Mouse (Mus musculus) right cerebral cortex, adult 2 months (tissue): ENCODE measurements around the gene Gbgt1.

ENCODE experiments used
- DNase-seq, 2 experiments: peaks; one replicate each; pipeline ENCODE4 v3.0.0; 2021 to 2022; ENCODE audit warnings: low spot score in 2 of 2

The Gbgt1 gene

DNA sequence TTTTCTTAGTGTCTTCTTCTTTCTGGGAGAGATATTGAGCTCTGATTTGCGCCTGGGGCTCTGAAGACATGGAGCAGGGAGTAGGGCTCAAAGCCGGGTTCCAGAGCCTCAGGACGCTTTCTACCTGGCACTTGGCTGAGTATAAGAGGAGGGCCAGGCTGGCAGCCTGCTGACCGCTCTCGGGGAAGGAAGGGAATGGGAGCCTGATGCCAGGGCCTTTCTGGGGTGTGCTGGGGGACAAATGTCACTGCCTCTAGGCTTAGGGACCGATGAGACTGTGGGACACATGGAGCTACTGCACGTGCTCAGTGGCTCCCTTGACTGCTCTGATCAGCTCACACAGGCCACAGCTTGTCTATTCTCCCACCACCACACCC lies 31.7 kb downstream of the Gbgt1 start:
- DNase-seq = no peak

DNA sequence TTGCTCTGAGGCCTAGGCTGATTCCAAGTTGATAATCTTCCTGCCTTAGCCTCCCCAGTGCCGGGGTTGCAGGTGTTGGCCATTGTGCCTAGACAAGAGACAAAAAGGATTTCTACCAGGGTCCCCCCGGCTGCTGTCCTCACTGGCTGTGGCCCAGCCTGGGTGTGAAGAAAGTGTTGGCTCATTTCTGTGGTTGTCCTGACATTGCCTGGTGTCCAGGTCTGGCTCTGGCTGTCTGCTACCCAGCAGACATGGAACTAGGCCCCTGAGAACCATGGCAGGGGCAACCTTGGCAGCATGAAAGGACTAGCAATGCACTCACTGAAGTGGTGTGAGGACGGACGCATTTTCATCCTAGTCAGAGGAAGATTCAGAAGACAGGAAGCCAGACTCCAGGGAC lies 33.2 kb downstream of the Gbgt1 start:
- DNase-seq = no peak

DNA sequence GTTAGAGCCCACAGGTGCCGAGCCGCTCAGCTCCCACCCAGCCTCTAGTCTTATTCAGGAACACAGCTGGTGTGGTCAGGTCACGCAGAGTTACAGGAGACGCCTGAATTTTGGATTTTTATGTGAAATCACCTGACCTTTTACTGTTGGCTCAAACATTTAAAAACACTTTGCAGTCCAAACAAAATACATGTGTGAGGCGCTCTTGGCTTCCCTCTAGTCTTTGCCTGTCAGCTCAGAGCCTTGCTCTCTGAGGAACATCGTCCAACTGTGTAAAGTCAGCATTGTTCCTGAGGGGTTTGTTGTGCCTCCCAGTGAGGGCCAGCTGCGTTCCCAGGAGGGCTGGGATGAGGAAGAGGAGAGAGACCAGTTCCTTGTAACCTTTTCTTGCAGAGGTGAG lies 33.6 kb downstream of the Gbgt1 start:
- no peak for DNase-seq

DNA sequence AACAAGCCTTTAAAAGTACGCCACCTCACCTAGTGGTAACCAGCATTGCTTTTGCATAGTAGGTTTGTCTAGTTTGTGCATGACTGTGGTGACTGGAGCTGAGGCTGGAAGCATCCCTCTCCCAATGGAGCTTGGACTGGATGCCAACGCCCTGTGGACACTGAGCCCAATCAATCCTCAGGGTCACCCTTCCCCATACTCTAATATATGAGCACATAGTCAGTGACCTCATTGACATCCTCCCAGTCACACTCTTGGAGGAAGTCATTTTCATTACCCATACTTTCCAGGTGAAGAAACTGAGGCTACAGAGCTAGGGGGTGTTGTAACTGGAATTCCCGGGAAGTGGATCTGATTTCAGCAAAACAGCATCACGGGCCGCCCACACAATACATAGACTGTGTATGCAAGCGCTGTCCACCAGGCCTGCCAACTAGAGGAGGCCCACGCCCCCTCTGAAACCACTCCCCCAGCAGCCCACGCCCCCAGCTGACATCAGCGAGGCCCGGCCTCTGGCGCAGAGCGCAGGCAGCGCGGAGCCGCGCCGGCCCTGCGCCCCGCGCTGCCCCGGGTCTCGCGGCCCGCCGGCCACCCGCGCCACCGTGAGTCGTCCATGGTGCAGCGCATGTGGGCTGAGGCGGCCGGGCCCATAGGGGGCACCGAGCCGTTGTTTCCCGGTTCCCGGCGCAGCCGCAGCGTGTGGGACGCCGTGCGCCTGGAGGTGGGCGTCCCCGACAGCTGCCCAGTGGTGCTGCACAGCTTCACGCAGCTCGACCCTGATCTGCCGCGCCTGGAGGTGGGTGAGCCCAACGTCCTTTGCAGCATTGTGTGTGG lies 36.5 kb downstream of the Gbgt1 start:
- peak; percentile 87 to 90 for DNase-seq

DNA sequence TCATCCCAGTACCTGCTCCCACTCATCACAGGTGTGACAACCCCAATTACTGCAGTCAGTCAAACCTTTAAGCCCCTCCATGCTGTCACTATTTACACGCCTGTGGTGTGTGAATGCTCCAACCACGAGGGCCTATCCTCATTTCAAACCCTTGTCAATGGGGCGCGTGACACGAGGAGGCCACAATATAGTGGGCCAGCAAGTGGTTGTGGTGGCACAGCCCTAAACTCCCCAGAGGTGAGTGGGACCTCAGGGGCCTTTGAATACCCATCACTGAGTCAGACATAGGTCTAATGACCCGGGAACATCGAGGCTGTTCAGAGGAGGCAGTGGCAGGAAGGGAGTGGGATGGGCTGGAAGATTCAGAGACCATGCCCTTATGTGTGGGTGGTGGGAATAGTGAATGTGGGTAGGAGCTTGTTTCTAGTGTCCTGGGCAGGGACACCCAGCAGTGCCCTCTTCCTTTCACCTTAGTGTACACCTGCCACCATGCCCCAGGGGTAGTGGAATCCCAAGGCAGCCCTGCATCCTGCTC lies 37.3 kb downstream of the Gbgt1 start:
- DNase-seq = no peak

DNA sequence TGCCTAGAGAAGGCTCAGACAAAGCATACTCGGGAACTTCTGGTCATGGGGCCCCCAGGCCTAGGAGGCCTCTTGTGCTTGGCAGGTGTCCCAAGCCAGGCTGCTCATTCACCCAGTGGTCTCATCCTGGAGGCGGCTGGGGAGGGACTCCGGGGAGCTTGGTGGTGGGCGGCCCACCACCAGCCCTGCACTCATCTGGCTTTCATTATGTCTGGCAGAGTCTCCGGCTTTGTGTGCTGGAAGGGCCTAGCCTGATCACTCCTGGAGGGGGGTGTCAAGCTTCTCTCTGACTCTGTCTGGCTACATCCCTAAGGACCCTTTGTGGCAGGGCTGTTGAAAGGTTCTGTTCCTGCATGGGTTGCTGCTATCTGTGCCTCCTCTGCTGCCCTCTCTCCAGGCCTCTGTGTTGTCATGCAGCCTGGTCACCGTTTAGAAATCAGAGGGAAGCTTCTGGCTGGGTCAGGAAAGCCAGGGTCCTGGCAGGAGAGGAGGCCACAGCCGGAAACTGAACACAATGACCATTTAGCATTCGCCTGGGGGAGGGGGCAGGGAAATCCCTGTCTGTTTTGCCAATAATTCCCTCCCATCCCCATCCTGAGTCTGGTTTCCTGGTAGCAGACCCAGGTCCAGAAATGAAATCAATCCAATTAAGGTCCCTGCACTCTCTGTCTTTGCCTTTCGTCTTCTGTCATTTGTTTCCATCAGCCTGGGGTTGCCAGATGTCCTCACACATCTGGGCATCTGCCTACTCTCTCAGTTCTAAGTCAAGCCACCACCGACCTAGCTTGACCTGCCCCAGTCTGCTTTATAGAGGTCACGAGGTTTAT lies 38.0 kb downstream of the Gbgt1 start:
- peak in 1 of 2 experiments; percentile 47 for DNase-seq

DNA sequence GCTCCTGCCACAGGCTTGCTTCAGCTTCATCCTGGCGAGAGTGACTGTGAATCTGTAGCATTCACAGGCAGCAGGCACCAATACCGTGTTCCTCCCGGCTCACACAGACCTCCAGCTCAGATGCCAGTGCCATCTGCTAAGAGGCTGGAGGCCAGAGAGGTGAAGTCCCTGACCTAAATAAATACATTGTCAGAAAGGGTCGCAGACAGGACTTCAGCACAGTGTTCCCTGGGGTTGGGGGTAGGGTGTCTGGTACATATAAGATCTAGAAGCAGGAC lies 38.5 kb downstream of the Gbgt1 start:
- DNase-seq = peak in 1 of 2 experiments; percentile 34

DNA sequence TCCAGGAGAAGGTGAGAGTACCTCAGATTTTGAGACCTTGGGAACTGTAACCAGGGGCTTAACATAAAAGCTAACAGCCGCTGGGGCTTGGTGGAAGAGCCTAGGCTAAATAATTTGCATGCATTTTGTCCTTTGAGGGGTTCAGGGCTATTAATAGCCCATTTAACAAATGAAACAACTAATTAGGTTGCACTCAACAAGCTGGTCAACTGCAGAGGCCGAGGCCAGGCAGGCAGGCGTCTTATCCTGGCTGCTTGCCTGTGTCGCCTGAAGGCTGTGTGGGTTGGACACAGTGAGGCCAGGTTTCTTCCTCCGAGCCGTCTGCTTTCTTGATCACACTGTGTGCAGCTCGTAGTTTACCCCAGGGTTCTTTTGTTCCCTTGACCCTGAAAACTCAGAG lies 39.0 kb downstream of the Gbgt1 start:
- peak in 1 of 2 experiments; percentile 69 for DNase-seq

DNA sequence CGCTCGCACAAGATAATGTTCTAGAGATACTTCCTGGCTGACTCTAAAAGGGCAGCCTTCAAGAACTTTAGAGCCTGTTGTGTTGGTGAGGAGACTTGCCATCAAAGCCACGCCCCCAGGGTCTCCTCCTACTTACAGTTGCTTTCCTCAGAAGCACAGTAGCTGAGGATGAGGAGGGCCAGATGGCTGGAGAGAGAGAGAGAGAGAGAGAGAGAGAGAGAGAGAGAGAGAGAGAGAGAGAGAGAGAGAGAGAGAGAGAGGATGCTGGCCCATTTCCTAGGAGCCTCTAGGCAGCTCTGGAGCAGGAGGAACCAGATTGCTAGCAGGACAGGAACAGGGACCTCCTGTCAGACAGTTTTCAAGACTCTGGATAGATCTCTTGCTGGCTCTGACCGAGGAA lies 39.5 kb downstream of the Gbgt1 start:
- DNase-seq = peak in 1 of 2 experiments; percentile 25

DNA sequence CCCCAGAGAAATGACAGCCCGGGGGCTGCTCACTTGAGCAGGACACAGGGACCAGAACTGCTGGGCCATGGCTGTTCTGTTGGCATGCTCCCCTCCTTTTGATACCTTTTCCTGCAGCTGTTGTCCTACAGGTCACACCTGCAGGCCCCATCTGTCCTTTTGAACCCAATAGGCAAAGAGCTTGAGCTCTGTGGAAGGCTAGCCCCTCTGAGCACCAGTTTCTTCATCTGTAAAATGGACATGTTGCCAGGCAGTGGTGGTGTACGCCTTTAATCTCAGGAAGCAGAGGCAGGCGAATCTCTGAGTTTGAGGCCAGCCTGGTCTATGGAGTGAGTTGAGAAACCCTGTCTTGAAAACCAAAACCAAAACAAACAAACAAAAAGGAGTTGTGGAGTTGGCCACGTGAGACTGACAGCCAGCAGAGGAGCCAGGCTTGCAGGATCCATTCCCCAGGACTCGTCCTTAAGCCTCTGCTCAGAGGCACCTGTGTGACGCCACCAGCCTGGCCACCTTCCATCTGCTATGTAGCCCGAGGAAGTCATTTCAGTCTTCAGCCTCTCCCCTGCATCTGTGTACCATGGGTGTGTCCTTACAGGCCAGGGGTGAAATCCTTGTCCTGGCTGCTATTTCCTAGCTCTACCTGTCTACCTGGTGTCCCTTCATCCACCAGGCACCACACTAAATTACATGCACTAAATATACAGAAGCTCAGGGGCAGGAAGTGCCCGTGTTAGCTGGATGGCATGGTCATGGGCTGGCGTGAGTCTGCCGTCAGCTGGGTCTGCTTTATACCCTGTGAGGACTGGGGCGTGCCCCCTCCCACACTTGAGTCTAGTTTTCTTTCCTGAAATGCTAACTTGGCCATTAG lies 40.3 kb downstream of the Gbgt1 start:
- DNase-seq = no peak

DNA sequence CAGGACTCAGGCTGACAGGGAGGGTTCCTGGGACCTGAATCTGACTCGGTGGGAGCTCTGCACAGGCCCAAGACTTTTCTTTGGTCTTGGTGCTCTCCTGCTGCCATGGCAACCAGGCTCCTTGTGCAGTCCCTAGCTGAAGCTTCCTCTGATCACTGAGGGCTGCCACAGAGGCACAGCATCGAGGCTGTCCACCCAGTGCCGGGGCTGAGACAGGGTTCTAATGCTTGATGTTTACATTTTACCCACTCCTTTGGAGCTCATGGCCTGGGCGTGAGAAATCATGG lies 40.9 kb downstream of the Gbgt1 start:
- DNase-seq = peak in 1 of 2 experiments; percentile 42

DNA sequence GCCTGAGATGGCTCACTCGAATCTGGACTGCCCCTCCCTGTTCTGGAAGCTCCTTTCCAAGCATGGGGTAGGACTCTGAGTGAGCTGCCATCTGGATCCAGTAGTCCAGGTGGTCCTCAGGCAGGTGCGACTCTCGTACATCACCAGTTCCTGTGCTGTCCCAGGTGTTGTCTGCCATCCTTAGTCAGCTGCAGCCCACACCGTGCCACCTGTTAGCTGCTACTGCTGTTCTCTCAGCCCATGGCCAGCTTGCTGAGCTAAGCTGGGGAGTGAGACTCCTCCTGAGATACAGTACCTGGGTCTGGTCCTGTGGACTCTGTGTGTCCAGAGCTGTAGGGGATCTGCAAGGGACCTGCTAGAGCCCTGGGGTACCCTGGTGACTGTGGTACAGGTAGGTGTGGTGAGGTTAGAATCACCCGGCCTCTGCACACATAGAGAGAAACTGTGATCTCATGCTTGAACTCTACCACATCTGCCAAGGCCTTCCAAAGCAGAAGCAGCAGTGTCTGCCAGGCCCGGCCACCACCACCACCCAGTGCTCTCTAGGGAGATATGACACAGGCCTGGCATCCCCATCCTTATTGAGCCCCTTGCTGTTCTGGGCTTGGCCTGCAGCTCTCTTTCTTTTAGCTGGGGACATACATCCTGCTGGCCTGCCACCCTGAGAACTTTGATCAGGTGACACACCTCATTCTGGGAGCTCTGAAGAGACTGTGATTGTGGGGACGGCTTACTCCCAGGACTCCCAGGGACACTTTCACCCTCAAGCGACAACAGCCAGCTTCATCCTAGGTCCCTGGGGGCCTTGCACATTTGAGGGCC lies 41.5 kb downstream of the Gbgt1 start:
- DNase-seq = peak in 1 of 2 experiments; percentile 47

DNA sequence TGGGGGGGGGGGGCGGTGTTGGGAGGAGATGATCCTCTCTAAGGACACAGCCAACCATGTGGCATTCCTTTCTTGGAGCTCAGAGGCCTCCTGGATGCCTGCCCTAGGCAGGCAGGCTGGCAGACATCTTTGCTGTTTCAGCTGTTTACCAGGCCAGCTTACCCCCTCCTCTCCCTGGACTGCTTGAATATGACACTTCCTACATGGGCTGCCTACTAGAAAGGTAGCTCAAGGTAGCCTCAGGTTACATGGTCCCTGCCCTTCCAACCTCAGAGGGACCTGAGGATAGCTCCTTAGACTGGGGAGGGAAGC lies 42.1 kb downstream of the Gbgt1 start:
- DNase-seq = peak in 1 of 2 experiments; percentile 22

DNA sequence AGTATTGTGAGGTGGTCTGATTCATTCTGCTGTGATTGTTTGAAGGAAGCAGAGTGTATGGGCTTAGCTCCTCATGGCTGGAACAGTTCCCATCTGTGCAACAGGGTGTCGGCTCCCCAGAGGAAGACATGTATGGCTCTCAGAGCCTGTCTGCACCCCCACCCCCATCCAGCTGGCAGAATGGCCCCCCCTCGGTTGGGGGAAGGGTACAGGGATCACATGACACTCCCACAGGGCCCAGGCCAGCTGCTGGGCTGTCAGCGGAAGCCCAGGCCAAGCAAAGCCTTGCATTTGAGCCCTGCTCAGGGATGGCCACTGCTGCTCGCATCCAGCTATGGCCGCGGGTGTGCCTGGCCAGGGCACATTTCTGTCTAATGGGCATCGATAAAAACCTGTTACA lies 42.5 kb downstream of the Gbgt1 start:
- peak; percentile 62 to 76 for DNase-seq

DNA sequence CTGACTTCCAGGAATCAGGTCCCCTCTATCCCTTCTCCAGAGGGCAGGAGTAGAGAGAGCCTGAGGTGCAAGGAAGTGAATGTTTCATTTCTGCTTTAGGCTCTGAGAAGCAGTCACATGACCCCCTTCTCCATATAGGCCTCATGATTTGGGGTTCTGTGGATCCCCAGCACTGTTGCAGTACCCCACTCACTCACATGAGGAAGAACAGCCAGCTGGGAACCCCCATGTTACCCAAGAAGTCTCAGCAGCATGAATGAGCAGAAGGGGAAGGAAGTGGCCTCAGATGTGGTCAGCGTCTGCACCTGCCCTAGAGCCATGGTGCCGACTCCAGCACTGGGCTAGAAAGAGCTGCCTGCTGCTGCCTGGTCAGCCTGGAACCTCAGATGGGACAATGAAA lies 43.3 kb downstream of the Gbgt1 start:
- no peak for DNase-seq

DNA sequence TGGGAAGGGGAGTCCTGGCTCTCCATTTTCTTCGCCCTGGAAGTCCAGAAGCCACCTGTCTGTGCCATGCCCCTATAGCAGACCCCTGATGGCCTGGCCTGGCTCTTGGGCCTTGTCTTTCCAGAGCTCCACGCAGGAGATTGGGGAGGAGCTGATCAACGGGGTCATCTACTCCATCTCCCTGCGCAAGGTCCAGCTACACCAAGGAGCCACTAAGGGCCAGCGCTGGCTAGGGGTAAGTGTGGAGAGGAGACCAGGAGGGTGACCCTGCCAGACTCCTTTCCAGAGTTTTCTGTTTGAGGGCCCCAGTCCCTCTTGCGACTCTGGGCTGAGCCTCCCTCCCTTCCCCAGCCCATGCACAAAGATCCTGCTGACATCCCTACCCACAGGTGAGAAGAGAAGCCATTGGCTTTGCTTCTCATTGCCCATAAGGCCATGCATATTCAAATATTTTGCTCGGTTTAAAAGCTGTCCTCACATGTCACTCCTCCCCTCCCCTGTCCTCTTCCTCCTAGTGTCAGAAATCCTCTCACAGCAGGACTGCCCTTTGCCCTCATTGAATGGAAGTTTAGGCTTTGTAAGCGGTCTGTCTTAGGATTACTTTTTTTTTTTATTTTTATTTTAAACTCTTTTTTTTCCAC lies 44.0 kb downstream of the Gbgt1 start:
- no peak for DNase-seq

DNA sequence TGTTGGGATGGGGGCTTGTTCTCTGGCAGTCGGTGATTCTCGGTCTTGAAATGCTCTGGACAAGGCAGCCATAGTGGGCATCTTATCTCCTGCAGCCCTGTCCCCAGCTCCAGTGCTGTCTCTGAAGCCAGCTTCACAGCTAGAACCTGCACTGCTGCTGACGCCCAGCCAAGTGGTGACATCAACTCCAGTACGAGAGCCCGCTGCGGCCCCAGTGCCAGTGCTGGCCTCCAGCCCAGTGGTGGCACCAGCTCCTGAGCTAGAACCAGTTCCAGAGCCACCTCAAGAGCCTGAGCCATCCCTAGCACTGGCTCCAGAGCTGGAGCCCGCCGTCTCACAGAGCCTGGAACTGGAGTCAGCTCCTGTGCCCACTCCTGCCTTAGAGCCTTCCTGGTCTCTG lies 47.2 kb downstream of the Gbgt1 start:
- no peak for DNase-seq

DNA sequence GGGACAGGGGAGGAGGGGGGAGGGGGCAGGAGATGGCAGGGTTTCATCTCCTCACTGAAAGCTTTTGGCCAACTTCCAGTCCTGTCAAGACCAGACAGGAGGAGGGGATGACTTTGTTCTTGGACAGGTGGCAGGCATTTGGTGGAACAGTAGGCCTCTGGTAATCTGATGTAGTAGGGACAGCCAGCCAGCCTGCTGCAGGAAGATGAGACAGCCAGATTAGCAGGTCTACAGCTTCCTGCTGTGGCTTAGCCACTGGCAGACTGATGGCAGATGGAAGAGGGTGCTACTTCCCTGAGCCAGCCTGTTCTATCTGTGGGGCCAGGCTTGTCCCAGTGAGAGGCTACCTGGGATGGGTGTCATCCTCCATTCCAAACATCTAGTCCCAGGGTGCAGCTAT lies 49.3 kb downstream of the Gbgt1 start:
- no peak for DNase-seq

DNA sequence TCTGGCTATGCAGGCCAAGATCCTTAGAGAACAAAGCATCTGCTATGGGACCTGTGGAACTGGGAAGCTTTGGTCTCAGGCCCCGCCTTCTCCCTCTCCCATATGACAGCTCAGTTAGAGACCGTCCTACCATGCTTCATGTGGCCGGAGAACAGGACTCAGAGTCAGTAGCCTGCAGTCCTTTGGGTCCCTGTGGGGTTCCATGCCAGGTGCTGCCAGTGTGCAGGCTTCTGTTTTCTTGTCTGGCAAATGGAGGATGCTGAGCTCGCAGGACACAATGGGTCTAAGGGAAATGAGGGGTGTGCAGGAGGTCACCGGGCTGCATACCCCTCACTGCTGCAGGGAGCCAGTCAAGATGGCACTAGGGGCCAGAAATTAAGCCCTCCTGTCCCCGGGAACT lies 49.9 kb downstream of the Gbgt1 start:
- no peak for DNase-seq

DNA sequence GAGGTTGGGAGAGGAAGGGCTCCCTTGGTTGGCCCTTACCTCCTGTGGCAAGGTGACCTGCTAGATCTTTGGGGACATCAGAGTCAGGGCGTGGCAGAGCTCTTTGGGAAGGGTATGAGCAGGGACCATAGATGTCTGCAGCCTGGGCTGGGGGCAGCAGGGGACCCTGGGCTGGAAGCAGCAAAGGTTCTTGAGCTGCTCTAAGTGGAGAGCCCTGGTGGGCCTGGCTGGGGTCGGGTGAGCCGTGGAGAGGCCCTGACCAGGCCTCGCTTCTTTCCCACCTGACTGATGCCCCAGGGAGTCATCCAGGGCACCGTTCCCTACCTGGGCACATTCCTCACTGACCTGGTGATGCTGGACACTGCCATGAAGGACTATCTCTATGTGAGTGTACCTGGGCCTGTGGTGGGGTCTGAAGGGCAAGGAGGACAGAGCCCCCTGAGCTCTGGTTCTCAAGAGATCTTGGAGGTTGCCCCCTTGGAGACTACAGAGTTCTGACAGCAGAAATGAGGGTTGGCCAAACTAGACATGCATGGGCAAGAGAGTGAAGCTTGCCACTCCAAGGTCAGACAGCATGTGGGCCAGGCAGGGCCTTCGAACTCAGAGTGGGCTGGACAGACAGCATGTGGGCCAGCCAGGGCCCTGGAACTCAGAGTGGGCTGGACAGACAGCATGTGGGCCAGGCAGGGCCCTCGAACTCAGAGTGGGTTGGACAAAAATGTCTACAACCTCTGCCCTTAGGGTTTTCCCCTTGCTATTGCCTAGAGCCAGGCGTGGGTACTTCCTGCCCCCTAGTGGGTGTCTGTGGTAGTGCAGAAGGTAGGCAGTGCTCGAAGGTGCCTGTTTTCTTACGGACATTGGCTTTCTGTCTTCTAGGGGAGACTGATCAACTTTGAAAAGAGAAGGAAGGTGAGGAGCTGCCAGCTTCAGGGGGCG lies 50.8 kb downstream of the Gbgt1 start:
- DNase-seq = peak; percentile 84 to 85
